Mouse (Mus musculus) limb, embryonic 15.5 days (tissue): ENCODE results near the gene Fgg. TPM values are rescaled to one million over a fixed set of nuclear protein-coding genes. Genes with fewer than 3 reads are reported as not detected.
A peak's percentile ranks its signal among the peaks of the same experiment; 100 is the strongest.

Experiments
- ATAC-seq: fragments of 200-750 bp; cut with Nextera tagmentation; 2 replicates; pipeline ENCODE4 v1.8.0; 2017; ENCODE audit warnings: low read depth, moderate TSS enrichment; ENCODE audit not compliant: insufficient number of reproducible peaks, low FRiP score, low TSS enrichment
- H3K27ac ChIP-seq: fragments of 300-500 bp; sonication (generic); 2 replicates; pipeline ENCODE4 v1.5.1; 2015; ENCODE audit warnings: moderate library complexity, mild to moderate bottlenecking, inconsistent platforms
- H3K27me3 ChIP-seq: fragments of 300-500 bp; sonication (generic); 2 replicates; pipeline ENCODE4 v1.6.1; 2015; ENCODE audit warnings: inconsistent platforms
- H3K36me3 ChIP-seq: fragments of 300-500 bp; sonication (generic); 2 replicates; pipeline ENCODE4 v1.6.1; 2015; ENCODE audit warnings: inconsistent platforms
- H3K4me1 ChIP-seq: fragments of 300-500 bp; sonication (generic); 2 replicates; pipeline ENCODE4 v1.6.1; 2015; ENCODE audit warnings: inconsistent platforms
- H3K4me2 ChIP-seq: fragments of 300-500 bp; sonication (generic); 2 replicates; pipeline ENCODE4 v1.6.1; 2015; ENCODE audit warnings: mild to moderate bottlenecking, inconsistent platforms
- H3K4me3 ChIP-seq: fragments of 300-500 bp; sonication (generic); 2 replicates; pipeline ENCODE4 v1.5.1; 2015; ENCODE audit warnings: mild to moderate bottlenecking, inconsistent platforms
- H3K9ac ChIP-seq: fragments of 300-500 bp; sonication (generic); 2 replicates; pipeline ENCODE4 v1.6.1; 2015; ENCODE audit warnings: inconsistent platforms
- H3K9me3 ChIP-seq: fragments of 300-500 bp; sonication (generic); 2 replicates; pipeline ENCODE4 v1.6.1; 2016; ENCODE audit warnings: inconsistent platforms
- WGBS: fragments of 180-500 bp; shearing (Covaris S2); methylation state at CpG from one replicate; pipeline ENCODE4 v1.1.7; 2015; 5-methylcytosine and 5-hydroxymethylcytosine counted together
- polyA plus RNA-seq: library from polyadenylated mRNA; unstranded; fragments of >200 nt; fragmentation: Nextera tagmentation; extraction: Ambion mirVana; gene quantifications from 2 replicates; pipeline ENCODE4 v1.2.1, GENCODE M21; 2015

The Fgg gene
- polyA plus RNA-seq: 0.56 and 2.3 TPM in 2 replicates

DNA sequence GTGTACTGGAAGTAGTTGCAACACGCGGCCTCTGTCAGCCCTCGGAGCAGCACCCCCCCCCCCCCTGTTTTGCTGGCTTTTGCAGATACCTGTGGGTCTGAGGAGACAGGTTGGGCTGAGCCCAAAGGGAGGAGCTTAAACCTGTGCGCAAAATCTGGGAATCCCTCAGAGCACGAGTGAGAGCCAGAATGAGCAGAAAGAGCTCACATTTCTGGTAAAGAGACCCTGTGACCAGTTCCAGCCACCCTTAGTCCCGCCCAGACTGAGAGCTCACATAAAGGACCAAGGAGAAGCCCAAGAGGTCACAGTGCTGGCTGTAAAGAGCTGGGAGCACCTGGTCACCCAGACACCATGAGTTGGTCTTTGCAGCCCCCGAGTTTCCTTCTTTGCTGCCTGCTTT lies at the start of gene Fgg:
Gene Fgg, plus strand, starts transcription at position 168 of the 400 bp plus-strand sequence.
- 39% methylated on average over 7 of the region's 7 CpGs for WGBS
- H3K27me3 ChIP-seq: no peaks in the 10 kb centered on the region

GRCm38 (mm10) chr3:82971046-82971445 lies 36.5 kb upstream of the Fgg start:
- 51% methylated on average over 3 of the region's 3 CpGs for WGBS
- no peaks in the 10 kb centered on the region for H3K27me3 ChIP-seq
- H3K4me1 ChIP-seq: no peaks in the 10 kb centered on the region
- H3K9ac ChIP-seq: no peak overlapping the region
- no peaks in the 10 kb centered on the region for H3K36me3 ChIP-seq
- H3K4me2 ChIP-seq: no peak overlapping the region
- ATAC-seq: no peak
- no peak overlapping the region for H3K4me3 ChIP-seq
- H3K9me3 ChIP-seq: no peaks in the 10 kb centered on the region
- no peak overlapping the region for H3K27ac ChIP-seq

More for the DNA sequence above, at the start of gene Fgg:
- no peak within 1 kb of the TSS for H3K9ac ChIP-seq
- H3K4me3 ChIP-seq: no peak within 1 kb of the TSS
- no peaks in the 10 kb centered on the region for H3K9me3 ChIP-seq
- no peaks in the 10 kb centered on the region for H3K4me1 ChIP-seq
- H3K27ac ChIP-seq: no peak within 1 kb of the TSS
- no peak for ATAC-seq
- H3K4me2 ChIP-seq: no peak within 1 kb of the TSS
- no peaks in the 10 kb centered on the region for H3K36me3 ChIP-seq

- no peak overlapping the region for H3K9ac ChIP-seq
- ATAC-seq: peak; percentile 75
- WGBS: 66% methylated on average over 6 of the region's 6 CpGs
Observed at GRCm38 (mm10) chr3:82980818-82981217, 26.7 kb upstream of the Fgg start.

DNA sequence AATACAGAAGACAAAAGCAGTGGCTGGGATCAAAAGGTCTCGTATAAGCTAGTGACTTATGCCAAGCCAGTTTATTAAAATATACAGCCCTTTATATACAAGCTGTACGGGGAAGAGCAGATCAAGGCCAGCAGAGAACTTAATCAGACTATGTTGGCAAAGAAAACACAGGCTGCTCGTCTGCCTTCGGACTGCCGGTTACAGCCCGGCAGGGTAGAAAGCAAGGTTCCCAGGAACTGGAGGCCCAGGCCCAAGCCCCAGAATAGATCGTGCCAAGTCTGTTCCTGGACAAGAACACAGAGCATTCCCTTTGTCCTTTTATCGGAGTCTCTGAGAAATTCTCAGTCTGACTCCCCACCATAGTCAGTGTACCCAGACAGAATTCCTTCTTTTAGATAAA lies 25.7 kb upstream of the Fgg start:
- H3K27ac ChIP-seq: no peak overlapping the region
- H3K36me3 ChIP-seq: no peaks in the 10 kb centered on the region
- no peak for ATAC-seq
- no peaks in the 10 kb centered on the region for H3K27me3 ChIP-seq
- no peaks in the 10 kb centered on the region for H3K4me1 ChIP-seq
- no peaks in the 10 kb centered on the region for H3K9me3 ChIP-seq
- 56% methylated on average over 8 of the region's 8 CpGs for WGBS
- H3K4me2 ChIP-seq: no peak overlapping the region
- H3K4me3 ChIP-seq: no peak overlapping the region
- no peak overlapping the region for H3K9ac ChIP-seq

More at GRCm38 (mm10) chr3:82980818-82981217, 26.7 kb upstream of the Fgg start:
- no peak overlapping the region for H3K4me3 ChIP-seq
- no peak overlapping the region for H3K27ac ChIP-seq
- H3K9me3 ChIP-seq: no peaks in the 10 kb centered on the region
- H3K27me3 ChIP-seq: no peaks in the 10 kb centered on the region
- no peaks in the 10 kb centered on the region for H3K36me3 ChIP-seq
- H3K4me2 ChIP-seq: no peak overlapping the region
- H3K4me1 ChIP-seq: no peaks in the 10 kb centered on the region

- Histone ChIP-seq H3K9ac (no peak overlapping the region), H3K4me2 (no peak overlapping the region), H3K9me3 (no peaks in the 10 kb centered on the region), H3K36me3 (no peaks in the 10 kb centered on the region), H3K4me3 (no peak overlapping the region), H3K27me3 (no peaks in the 10 kb centered on the region), H3K27ac (no peak overlapping the region), H3K4me1 (no peaks in the 10 kb centered on the region)
- ATAC-seq: no peak
- WGBS: 83% methylated on average over 2 of the region's 2 CpGs
Observed at GRCm38 (mm10) chr3:82984840-82985239, 22.7 kb upstream of the Fgg start.

- WGBS: 61% methylated on average over 12 of the region's 12 CpGs
- H3K27ac ChIP-seq: no peak overlapping the region
- H3K4me2 ChIP-seq: no peak overlapping the region
- no peak for ATAC-seq
- H3K4me1 ChIP-seq: peaks cover 8% of the 10 kb centered on the region
- H3K4me3 ChIP-seq: no peak overlapping the region
- H3K27me3 ChIP-seq: peaks cover 15% of the 10 kb centered on the region
- H3K9ac ChIP-seq: no peak overlapping the region
- no peaks in the 10 kb centered on the region for H3K9me3 ChIP-seq
- no peaks in the 10 kb centered on the region for H3K36me3 ChIP-seq
Observed at GRCm38 (mm10) chr3:82991963-82992362, 15.6 kb upstream of the Fgg start.

- H3K4me2 ChIP-seq: no peak overlapping the region
- 83% methylated on average over 6 of the region's 6 CpGs for WGBS
- peaks cover 8% of the 10 kb centered on the region for H3K4me1 ChIP-seq
- H3K27ac ChIP-seq: no peak overlapping the region
- no peaks in the 10 kb centered on the region for H3K9me3 ChIP-seq
- no peak overlapping the region for H3K4me3 ChIP-seq
- ATAC-seq: no peak
- H3K9ac ChIP-seq: no peak overlapping the region
- H3K36me3 ChIP-seq: no peaks in the 10 kb centered on the region
- peaks cover 15% of the 10 kb centered on the region for H3K27me3 ChIP-seq
Observed at GRCm38 (mm10) chr3:82992956-82993355, 14.6 kb upstream of the Fgg start.

DNA sequence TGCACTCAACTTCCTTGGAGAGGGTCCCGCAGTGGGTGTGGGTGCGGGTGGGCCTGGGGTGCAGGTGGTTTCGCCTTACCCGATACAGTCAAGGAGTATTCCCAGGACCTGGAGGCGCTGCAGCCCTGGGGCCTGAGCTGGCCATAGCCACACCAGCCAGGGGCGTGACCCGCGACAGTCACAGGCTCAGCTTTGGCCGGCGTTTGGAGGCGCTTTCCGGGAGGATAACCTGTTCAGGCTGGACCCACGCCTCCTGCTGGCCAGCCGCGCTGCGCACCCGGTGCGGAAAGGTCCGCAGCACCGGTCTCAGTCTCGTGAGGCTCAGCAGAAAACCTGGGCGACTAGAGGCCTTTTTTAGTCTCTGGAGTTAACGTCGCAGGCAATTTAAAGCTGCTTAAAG lies 12.2 kb upstream of the Fgg start:
- Histone ChIP-seq H3K9me3 (no peaks in the 10 kb centered on the region), H3K27ac (no peak overlapping the region), H3K4me2 (peak overlapping the region; percentile 44), H3K27me3 (peaks cover 15% of the 10 kb centered on the region), H3K4me1 (peaks cover 11% of the 10 kb centered on the region), H3K4me3 (peak overlapping the region; percentile 14; the same call in 1 of the 2 replicates), H3K36me3 (no peaks in the 10 kb centered on the region), H3K9ac (no peak overlapping the region)
- 3% methylated on average over 24 of the region's 24 CpGs for WGBS
- no peak for ATAC-seq

GRCm38 (mm10) chr3:82996656-82997055 lies 10.9 kb upstream of the Fgg start:
- 55% methylated on average over 3 of the region's 3 CpGs for WGBS

DNA sequence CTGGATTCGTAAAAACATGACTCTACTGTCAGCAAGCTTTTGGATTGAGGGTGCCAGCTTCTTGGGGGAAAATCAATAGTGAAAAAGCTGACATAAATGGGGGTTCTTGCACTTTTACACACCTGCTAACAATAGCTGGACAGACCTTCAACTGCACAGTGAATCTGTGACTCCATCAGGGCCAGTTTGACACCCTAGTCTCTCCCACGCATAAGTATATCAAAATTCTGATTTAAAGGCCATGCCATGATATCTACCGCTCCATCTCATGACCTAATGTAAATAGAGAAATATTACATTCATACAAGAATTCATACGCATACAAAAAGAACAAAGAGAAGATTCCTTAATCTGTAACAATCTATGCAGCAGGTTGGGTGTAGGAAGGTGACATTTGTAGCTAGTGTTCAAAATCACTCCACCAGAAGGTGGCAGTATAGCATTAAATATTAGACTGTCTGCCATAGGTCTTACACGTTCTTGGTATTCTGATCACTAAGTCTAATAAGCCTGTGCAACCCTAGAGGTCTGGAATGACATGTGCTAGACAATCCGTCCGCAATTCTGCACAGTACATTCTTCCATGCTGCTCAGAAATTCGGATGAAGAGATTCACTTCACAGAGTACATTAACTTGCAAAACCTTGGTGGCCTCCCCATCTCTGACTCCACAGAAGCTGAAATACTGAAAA lies 8.6 kb upstream of the Fgg start:
- H3K27me3 ChIP-seq: peaks cover 15% of the 10 kb centered on the region
- no peak overlapping the region for H3K9ac ChIP-seq
- ATAC-seq: peak; percentile 80; the same call in 1 of the 2 replicates
- WGBS: 27% methylated on average over 8 of the region's 8 CpGs
- H3K4me3 ChIP-seq: no peak overlapping the region
- no peaks in the 10 kb centered on the region for H3K9me3 ChIP-seq
- H3K4me2 ChIP-seq: no peak overlapping the region
- no peak overlapping the region for H3K27ac ChIP-seq
- no peaks in the 10 kb centered on the region for H3K36me3 ChIP-seq
- peaks cover 11% of the 10 kb centered on the region for H3K4me1 ChIP-seq

More at GRCm38 (mm10) chr3:82996656-82997055, 10.9 kb upstream of the Fgg start:
- ATAC-seq: no peak
- Histone ChIP-seq H3K4me3 (no peak overlapping the region), H3K36me3 (no peaks in the 10 kb centered on the region), H3K9me3 (no peaks in the 10 kb centered on the region), H3K27ac (no peak overlapping the region), H3K4me1 (peaks cover 11% of the 10 kb centered on the region), H3K4me2 (no peak overlapping the region), H3K27me3 (peaks cover 15% of the 10 kb centered on the region), H3K9ac (no peak overlapping the region)

DNA sequence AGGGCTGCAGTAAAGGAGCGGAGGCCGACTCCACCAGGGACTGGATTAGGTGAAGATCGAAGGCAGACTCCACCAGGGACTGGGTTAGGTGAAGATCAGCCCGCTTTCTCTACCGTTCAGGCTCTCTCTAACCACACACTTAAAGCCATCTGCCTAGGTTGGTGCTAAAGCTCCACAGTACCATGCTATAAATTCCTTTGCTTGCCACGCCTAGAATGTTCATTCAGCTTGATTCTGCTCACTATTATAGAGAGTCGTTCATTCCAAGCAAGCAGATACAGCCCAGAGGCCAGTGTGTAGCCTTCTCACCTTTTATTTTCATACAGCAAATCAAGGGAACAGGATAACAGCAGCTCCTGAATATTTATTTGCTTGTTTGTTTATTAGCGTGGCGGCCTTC lies 7.5 kb upstream of the Fgg start:
- Histone ChIP-seq H3K4me3 (no peak overlapping the region), H3K9ac (no peak overlapping the region), H3K4me1 (peaks cover 10% of the 10 kb centered on the region), H3K27ac (no peak overlapping the region), H3K9me3 (no peaks in the 10 kb centered on the region), H3K27me3 (peaks cover 11% of the 10 kb centered on the region), H3K4me2 (no peak overlapping the region), H3K36me3 (no peaks in the 10 kb centered on the region)
- 63% methylated on average over 9 of the region's 9 CpGs for WGBS
- 0 out of 2 replicates have a peak, but pooled peaks have one; percentile 17 for ATAC-seq

DNA sequence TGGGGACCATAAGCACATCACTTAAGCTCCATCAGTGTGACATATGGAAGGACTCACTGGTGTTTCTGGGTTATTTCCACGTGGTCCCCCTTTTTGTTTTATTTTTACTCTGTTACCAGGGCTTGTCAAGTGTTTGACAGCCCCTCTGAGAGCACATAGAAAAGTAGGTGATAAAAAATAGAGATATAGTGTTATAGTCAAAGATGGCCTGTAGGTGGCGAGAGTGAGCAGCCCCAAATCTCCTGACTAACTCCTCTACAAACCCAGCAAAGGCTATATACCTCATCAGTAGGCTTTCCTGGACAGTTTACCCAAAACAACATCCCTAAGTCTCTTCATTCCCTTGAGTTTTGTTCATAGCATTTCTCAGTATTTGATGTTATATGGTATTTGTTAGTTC lies 5.3 kb upstream of the Fgg start:
- Histone ChIP-seq H3K27me3 (no peaks in the 10 kb centered on the region), H3K4me3 (no peak overlapping the region), H3K36me3 (no peaks in the 10 kb centered on the region), H3K27ac (no peak overlapping the region), H3K9ac (no peak overlapping the region), H3K4me1 (peaks cover 3% of the 10 kb centered on the region; the same call in 1 of the 2 replicates), H3K4me2 (no peak overlapping the region), H3K9me3 (no peaks in the 10 kb centered on the region)
- WGBS: 1% methylated on average over 2 of the region's 2 CpGs
- no peak for ATAC-seq
